Mouse (Mus musculus) G1E (cell line): Measurements from ENCODE around the gene Pim2. TPM values are rescaled to one million over a fixed set of nuclear protein-coding genes. Genes with fewer than 3 reads are reported as not detected.
"Not testable (repeated sequence)": the region's sequence is repeated elsewhere in the genome, so short reads cannot be mapped to it uniquely, and the experiment has no call there.

ENCODE experiments used
- ATAC-seq: 2 replicates; pipeline ENCODE4 v1.8.0; 2016; ENCODE audit warnings: mild to moderate bottlenecking; ENCODE audit not compliant: insufficient number of reproducible peaks, poor library complexity, low FRiP score, severe bottlenecking; ENCODE audit errors: extremely low read depth
- DNase-seq: peaks from one replicate; pipeline ENCODE4 v3.0.0; 2012; ENCODE audit warnings: low spot score
- H3K27me3 ChIP-seq: 2 replicates; pipeline ENCODE4 v1.6.1; 2012; ENCODE audit warnings: mild to moderate bottlenecking, low read length, inconsistent platforms; ENCODE audit not compliant: insufficient read depth
- H3K36me3 ChIP-seq: replicated peaks from 2 replicates; pipeline ENCODE3; 2012; ENCODE audit warnings: mild to moderate bottlenecking, inconsistent platforms
- H3K4me1 ChIP-seq: 2 replicates; pipeline ENCODE4 v1.6.1; 2012; ENCODE audit warnings: low read depth, low read length, inconsistent platforms, mixed read lengths; ENCODE audit not compliant: insufficient read depth
- H3K4me3 ChIP-seq: 2 replicates; pipeline ENCODE4 v1.5.1; 2012; ENCODE audit warnings: low read depth, mild to moderate bottlenecking, inconsistent platforms, low read length, moderate library complexity, mixed read lengths
- H3K9me3 ChIP-seq: replicated peaks from 2 replicates; pipeline ENCODE4 v1.6.1; 2012; ENCODE audit warnings: inconsistent platforms
- CTCF ChIP-seq: IDR thresholded peaks from 2 replicates; pipeline ENCODE4 v1.5.1; 2012; ENCODE audit warnings: low read depth, low read length, inconsistent platforms, mixed read lengths
- GATA1 ChIP-seq: IDR thresholded peaks from 2 replicates; pipeline ENCODE4 v1.6.1; 2012; ENCODE audit warnings: borderline replicate concordance, low read length, inconsistent platforms, mixed read lengths
- GATA2 ChIP-seq: IDR thresholded peaks from 2 replicates; pipeline ENCODE4 v1.6.1; 2012; ENCODE audit warnings: low read depth, low read length, inconsistent platforms, borderline replicate concordance
- POLR2AphosphoS5 ChIP-seq: IDR thresholded peaks from 2 replicates; pipeline ENCODE4 v1.6.1; 2012; ENCODE audit warnings: low read depth, low read length, inconsistent platforms; ENCODE audit not compliant: insufficient replicate concordance
- TAL1 ChIP-seq: conservative IDR thresholded peaks from 2 replicates; pipeline ENCODE4 v1.6.1; 2012; ENCODE audit warnings: low read depth, low read length, inconsistent platforms, mixed read lengths
- polyA plus RNA-seq: library from polyadenylated mRNA; stranded (reverse); fragments of >175 nt; gene quantifications from 2 replicates; pipeline ENCODE4 v1.2.3, GENCODE M21; 2012
- total RNA-seq, 2 experiments: library from RNA; stranded (forward) in 1 of 2; stranded (reverse) in 1 of 2; fragments of 200-1000 nt in 1 of 2; fragments of >200 nt in 1 of 2; fragmentation: Nextera tagmentation in 1 of 2; gene quantifications; 2 replicates each; pipeline ENCODE4 v1.2.3; 2014 to 2017

The Pim2 gene
- total and polyA plus RNA-seq, 3 experiments = 1.8 to 23.1 (median 12.8) TPM

DNA sequence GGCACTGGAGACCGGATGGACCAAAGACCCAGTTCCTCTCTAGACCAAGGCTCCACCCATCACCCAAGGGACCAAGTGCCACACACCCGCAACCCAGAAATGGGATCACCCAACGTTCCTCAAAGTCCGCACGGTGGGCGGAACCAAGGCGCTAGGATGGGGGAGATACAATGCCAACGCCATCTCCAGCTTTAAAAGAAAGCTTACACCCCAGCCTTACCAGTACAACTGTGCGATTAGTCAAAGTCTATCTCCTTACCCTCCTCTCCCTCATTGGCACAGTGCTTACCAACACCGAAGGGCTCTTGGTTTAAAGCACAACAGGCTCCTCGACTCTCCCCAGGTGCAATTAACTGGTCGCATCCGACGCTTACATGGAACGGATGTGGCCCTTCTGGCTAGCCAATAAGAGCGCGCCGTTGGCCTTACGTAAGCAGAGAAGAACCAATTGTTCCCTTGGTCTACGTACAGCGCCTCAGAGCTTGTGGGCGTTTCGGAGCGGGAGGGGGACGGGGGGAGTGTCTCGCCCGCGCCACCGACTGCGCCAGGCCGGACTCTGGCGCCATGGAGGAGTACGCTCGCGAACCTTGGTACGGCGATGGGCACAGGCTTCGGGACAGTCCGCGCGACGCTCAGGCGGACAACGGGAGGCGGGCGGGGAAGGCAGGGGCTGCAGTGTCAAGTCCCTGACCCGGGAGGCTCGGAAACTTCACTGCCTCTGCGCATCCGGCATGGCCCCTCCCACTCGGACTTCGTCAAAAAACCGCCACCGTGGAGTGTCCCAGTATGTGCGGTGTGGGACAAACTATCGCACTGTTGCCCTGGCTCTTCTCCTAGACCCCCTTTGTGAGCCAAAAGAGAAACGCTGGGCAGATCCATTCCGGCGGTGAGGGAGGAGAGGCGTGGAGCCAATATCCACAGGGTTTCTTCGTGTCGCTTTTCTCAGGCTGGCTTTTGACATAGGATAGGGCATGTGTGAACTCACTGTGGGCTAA lies 21.1 kb downstream of the Pim2 start, which contains the start of the genes Pqbp1 and Timm17b:
Gene Pqbp1, minus strand, starts transcription at position 390 of the 995 bp plus-strand sequence.
Gene Timm17b, plus strand, starts transcription at position 478 of the 995 bp plus-strand sequence.
- peak; percentile 97 for ATAC-seq
- H3K4me1 ChIP-seq = peaks cover 12% of the 10 kb centered on the region
- no peaks in the 10 kb centered on the region for H3K9me3 ChIP-seq
- DNase-seq = peak; percentile 77
- H3K4me3 ChIP-seq = peak within 1 kb of the TSS; percentile 80
- no peak for TF ChIP-seq TAL1
- TF ChIP-seq GATA2 = no peak
- TF ChIP-seq CTCF = no peak
- TF ChIP-seq POLR2AphosphoS5 = no peak
- no peak for TF ChIP-seq GATA1
- H3K36me3 ChIP-seq = peaks cover 56% of the 10 kb centered on the region
- no peaks in the 10 kb centered on the region for H3K27me3 ChIP-seq

- DNase-seq (no peak), ATAC-seq (no peak)
- no peaks in the 10 kb centered on the region for H3K27me3 ChIP-seq
- TF ChIP-seq TAL1 (no peak), POLR2AphosphoS5 (no peak), CTCF (no peak), GATA2 (no peak), GATA1 (no peak)
- no peaks in the 10 kb centered on the region for H3K9me3 ChIP-seq
- peaks cover 61% of the 10 kb centered on the region for H3K36me3 ChIP-seq
- H3K4me3 ChIP-seq = no peak overlapping the region
- peaks cover 9% of the 10 kb centered on the region; the same call in 1 of the 2 replicates for H3K4me1 ChIP-seq
Observed at GRCm38 (mm10) chrX:7904441-7904840, 26.4 kb downstream of the Pim2 start.

GRCm38 (mm10) chrX:7907735-7908134 lies 29.7 kb downstream of the Pim2 start, which contains the start of gene Gm10491:
TSS of gene Gm10491 (minus strand) at chrX:7907835.
- DNase-seq (no peak), ATAC-seq (no peak)
- no peak for TF ChIP-seq GATA2
- TF ChIP-seq TAL1 = no peak
- TF ChIP-seq POLR2AphosphoS5 = no peak
- TF ChIP-seq GATA1 = no peak
- TF ChIP-seq CTCF = no peak

GRCm38 (mm10) chrX:7909242-7909641 lies 31.2 kb downstream of the Pim2 start, which contains the start of gene Gm10490:
TSS of gene Gm10490 (plus strand) at chrX:7909542.
- H3K9me3 ChIP-seq, DNase-seq, H3K4me3 ChIP-seq, H3K4me1 ChIP-seq, ATAC-seq, H3K27me3 ChIP-seq: not testable (repeated sequence)
- H3K36me3 ChIP-seq = peaks cover 32% of the 10 kb centered on the region

More at GRCm38 (mm10) chrX:7907735-7908134, 29.7 kb downstream of the Pim2 start, which contains the start of gene Gm10491:
- Histone ChIP-seq H3K27me3 (no peaks in the 10 kb centered on the region), H3K4me3 (no peak within 1 kb of the TSS), H3K9me3 (no peaks in the 10 kb centered on the region), H3K4me1 (no peaks in the 10 kb centered on the region), H3K36me3 (peaks cover 44% of the 10 kb centered on the region)

DNA sequence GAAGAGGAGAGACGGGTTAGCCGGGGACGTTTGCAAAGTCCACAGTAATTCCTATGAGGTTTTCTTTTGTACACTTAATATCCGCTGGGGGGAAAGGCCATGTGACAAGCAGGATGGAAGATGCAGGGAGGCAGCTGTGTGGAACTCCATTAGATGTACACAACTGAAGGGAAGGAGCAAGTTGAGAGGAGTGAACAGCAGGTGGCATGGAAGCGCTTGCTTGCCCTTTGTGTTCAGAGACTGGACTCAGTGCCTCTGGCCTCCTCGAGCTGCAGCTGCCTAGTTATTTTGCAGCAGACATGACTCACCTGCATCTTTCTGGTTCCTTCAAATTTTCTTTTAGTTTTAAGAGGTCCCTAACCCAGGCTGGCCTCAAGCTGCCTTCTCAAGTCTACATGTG lies 32.4 kb downstream of the Pim2 start:
- no peak for DNase-seq
- ATAC-seq = no peak
- Histone ChIP-seq H3K4me1 (no peaks in the 10 kb centered on the region), H3K27me3 (no peaks in the 10 kb centered on the region), H3K36me3 (peaks cover 24% of the 10 kb centered on the region), H3K4me3 (no peak overlapping the region), H3K9me3 (no peaks in the 10 kb centered on the region)
- no peak for TF ChIP-seq GATA1
- no peak for TF ChIP-seq POLR2AphosphoS5
- TF ChIP-seq GATA2 = no peak
- no peak for TF ChIP-seq CTCF
- no peak for TF ChIP-seq TAL1

- H3K4me3 ChIP-seq, ATAC-seq, H3K4me1 ChIP-seq, H3K36me3 ChIP-seq, DNase-seq, H3K9me3 ChIP-seq: not testable (repeated sequence)
- peaks cover 13% of the 10 kb centered on the region for H3K27me3 ChIP-seq
Observed at GRCm38 (mm10) chrX:7915669-7916068, 37.6 kb downstream of the Pim2 start.

- not testable (repeated sequence) for H3K9me3 ChIP-seq, H3K4me1 ChIP-seq, H3K4me3 ChIP-seq, ATAC-seq, DNase-seq, H3K36me3 ChIP-seq
- H3K27me3 ChIP-seq = peaks cover 27% of the 10 kb centered on the region
Observed at GRCm38 (mm10) chrX:7917960-7918359, 39.9 kb downstream of the Pim2 start.
